Mouse (Mus musculus): ENCODE data around the gene Olfr70. TPM values are rescaled to one million over a fixed set of nuclear protein-coding genes. Genes with fewer than 3 reads are reported as not detected.

Olfr70 gene
- not detected in 2 replicates for polyA plus RNA-seq (2016; fragmentation: Nextera tagmentation; extraction: Ambion mirVana)

- ATAC-seq (ENCODE audit: low FRiP score, low read depth) = no peak
- Histone ChIP-seq H3K4me1 (no peaks in the 10 kb centered on the region), H3K27ac (replicated peaks) (no peak within 1 kb of the TSS), H3K9ac (replicated peaks) (no peak within 1 kb of the TSS), H3K36me3 (no peaks in the 10 kb centered on the region), H3K27me3 (no peaks in the 10 kb centered on the region), H3K4me3 (no peak within 1 kb of the TSS), H3K4me2 (replicated peaks) (no peak within 1 kb of the TSS), H3K9me3 (no peaks in the 10 kb centered on the region)
- 91% methylated on average over 6 of the region's 6 CpGs for WGBS
These were observed at the start of gene Olfr70 for GRCm38 (mm10) chr4:43700707-43701106. Olfr70 (minus strand) TSS chr4:43700807.

- no peak for ATAC-seq (ENCODE audit: low FRiP score, low read depth)
- Histone ChIP-seq H3K4me1 (0 out of 2 replicates have a peak, but pooled peaks cover 3% of the 10 kb centered on the region), H3K36me3 (no peaks in the 10 kb centered on the region), H3K27ac (replicated peaks) (no peak overlapping the region), H3K4me2 (replicated peaks) (no peak overlapping the region), H3K4me3 (no peak overlapping the region), H3K9me3 (peaks cover 4% of the 10 kb centered on the region; the same call in 1 of the 2 replicates), H3K9ac (replicated peaks) (no peak overlapping the region), H3K27me3 (no peaks in the 10 kb centered on the region)
- 16% methylated on average over 6 of the region's 6 CpGs for WGBS
These were observed 44.6 kb upstream of the Olfr70 start for GRCm38 (mm10) chr4:43745187-43745586.

- no peak overlapping the region for H3K9ac ChIP-seq (replicated peaks)
- no peak overlapping the region for H3K4me3 ChIP-seq
- H3K4me1 ChIP-seq = 0 out of 2 replicates have a peak, but pooled peaks cover 3% of the 10 kb centered on the region
- WGBS = 74% methylated on average over 1 of the region's 1 CpGs
- H3K36me3 ChIP-seq = no peaks in the 10 kb centered on the region
- H3K27me3 ChIP-seq = no peaks in the 10 kb centered on the region
- no peak overlapping the region for H3K4me2 ChIP-seq (replicated peaks)
- no peaks in the 10 kb centered on the region for H3K9me3 ChIP-seq
- H3K27ac ChIP-seq (replicated peaks) = no peak overlapping the region
- ATAC-seq (ENCODE audit: low FRiP score, low read depth) = no peak
These were observed 42.5 kb upstream of the Olfr70 start for GRCm38 (mm10) chr4:43743099-43743498.

GRCm38 (mm10) chr4:43742637-43743036, 42.0 kb upstream of the Olfr70 start:
- Histone ChIP-seq H3K4me2 (replicated peaks) (no peak overlapping the region), H3K27me3 (no peaks in the 10 kb centered on the region), H3K4me3 (no peak overlapping the region), H3K9me3 (no peaks in the 10 kb centered on the region), H3K27ac (replicated peaks) (no peak overlapping the region), H3K36me3 (no peaks in the 10 kb centered on the region), H3K9ac (replicated peaks) (no peak overlapping the region), H3K4me1 (0 out of 2 replicates have a peak, but pooled peaks cover 3% of the 10 kb centered on the region)
- no peak for ATAC-seq (ENCODE audit: low FRiP score, low read depth)
- WGBS = 33% methylated on average over 4 of the region's 4 CpGs

- H3K27me3 ChIP-seq = no peaks in the 10 kb centered on the region
- no peaks in the 10 kb centered on the region for H3K9me3 ChIP-seq
- H3K36me3 ChIP-seq = no peaks in the 10 kb centered on the region
- H3K27ac ChIP-seq (replicated peaks) = no peak overlapping the region
- WGBS = 74% methylated on average over 5 of the region's 5 CpGs
- ATAC-seq (ENCODE audit: low FRiP score, low read depth) = no peak
- no peaks in the 10 kb centered on the region for H3K4me1 ChIP-seq
- H3K4me3 ChIP-seq = no peak overlapping the region
- H3K4me2 ChIP-seq (replicated peaks) = no peak overlapping the region
- H3K9ac ChIP-seq (replicated peaks) = no peak overlapping the region
These were observed 40.9 kb upstream of the Olfr70 start for GRCm38 (mm10) chr4:43741526-43741925.

GRCm38 (mm10) chr4:43738989-43739674, 38.5 kb upstream of the Olfr70 start:
- WGBS = 67% methylated on average over 8 of the region's 8 CpGs
- H3K4me3 ChIP-seq = no peak overlapping the region
- H3K9ac ChIP-seq (replicated peaks) = no peak overlapping the region
- H3K9me3 ChIP-seq = no peaks in the 10 kb centered on the region
- no peaks in the 10 kb centered on the region for H3K36me3 ChIP-seq
- H3K4me2 ChIP-seq (replicated peaks) = no peak overlapping the region
- H3K27me3 ChIP-seq = no peaks in the 10 kb centered on the region
- no peak overlapping the region for H3K27ac ChIP-seq (replicated peaks)
- no peak for ATAC-seq (ENCODE audit: low FRiP score, low read depth)
- no peaks in the 10 kb centered on the region for H3K4me1 ChIP-seq

- Histone ChIP-seq H3K9me3 (no peaks in the 10 kb centered on the region), H3K9ac (replicated peaks) (no peak overlapping the region), H3K27ac (replicated peaks) (no peak overlapping the region), H3K4me3 (no peak overlapping the region), H3K4me1 (no peaks in the 10 kb centered on the region), H3K36me3 (no peaks in the 10 kb centered on the region), H3K27me3 (no peaks in the 10 kb centered on the region), H3K4me2 (replicated peaks) (no peak overlapping the region)
- 75% methylated on average over 6 of the region's 6 CpGs for WGBS
- no peak for ATAC-seq (ENCODE audit: low FRiP score, low read depth)
These were observed 36.5 kb upstream of the Olfr70 start for GRCm38 (mm10) chr4:43737144-43737543.

GRCm38 (mm10) chr4:43733186-43733585, 32.6 kb upstream of the Olfr70 start:
- no peak for ATAC-seq (ENCODE audit: low FRiP score, low read depth)
- Histone ChIP-seq H3K4me3 (no peak overlapping the region), H3K4me1 (no peaks in the 10 kb centered on the region), H3K27me3 (no peaks in the 10 kb centered on the region; the same call in 1 of the 2 replicates), H3K9ac (replicated peaks) (no peak overlapping the region), H3K4me2 (replicated peaks) (no peak overlapping the region), H3K9me3 (no peaks in the 10 kb centered on the region), H3K27ac (replicated peaks) (no peak overlapping the region), H3K36me3 (no peaks in the 10 kb centered on the region)
- WGBS = 84% methylated on average over 5 of the region's 5 CpGs

- no peak for ATAC-seq (ENCODE audit: low FRiP score, low read depth)
- no peak overlapping the region for H3K4me3 ChIP-seq
- H3K4me2 ChIP-seq (replicated peaks) = no peak overlapping the region
- H3K27ac ChIP-seq (replicated peaks) = no peak overlapping the region
- H3K4me1 ChIP-seq = no peaks in the 10 kb centered on the region
- H3K27me3 ChIP-seq = no peaks in the 10 kb centered on the region; the same call in 1 of the 2 replicates
- H3K9me3 ChIP-seq = no peaks in the 10 kb centered on the region
- no peak overlapping the region for H3K9ac ChIP-seq (replicated peaks)
- no peaks in the 10 kb centered on the region for H3K36me3 ChIP-seq
- WGBS = 27% methylated on average over 1 of the region's 1 CpGs
These were observed 31.6 kb upstream of the Olfr70 start for GRCm38 (mm10) chr4:43732171-43732570.

- Histone ChIP-seq H3K4me2 (replicated peaks) (no peak overlapping the region), H3K4me3 (no peak overlapping the region), H3K4me1 (no peaks in the 10 kb centered on the region), H3K9me3 (no peaks in the 10 kb centered on the region), H3K9ac (replicated peaks) (no peak overlapping the region), H3K36me3 (no peaks in the 10 kb centered on the region), H3K27ac (replicated peaks) (no peak overlapping the region), H3K27me3 (no peaks in the 10 kb centered on the region; the same call in 1 of the 2 replicates)
- no peak for ATAC-seq (ENCODE audit: low FRiP score, low read depth)
- WGBS = 72% methylated on average over 21 of the region's 21 CpGs
These were observed 30.2 kb upstream of the Olfr70 start for GRCm38 (mm10) chr4:43730750-43731297.

- WGBS = 74% methylated on average over 14 of the region's 14 CpGs
- no peaks in the 10 kb centered on the region for H3K4me1 ChIP-seq
- H3K27ac ChIP-seq (replicated peaks) = no peak within 1 kb of the TSS
- no peak within 1 kb of the TSS for H3K4me2 ChIP-seq (replicated peaks)
- H3K4me3 ChIP-seq = no peak within 1 kb of the TSS
- H3K27me3 ChIP-seq = no peaks in the 10 kb centered on the region; the same call in 1 of the 2 replicates
- no peaks in the 10 kb centered on the region for H3K36me3 ChIP-seq
- H3K9ac ChIP-seq (replicated peaks) = no peak within 1 kb of the TSS
- H3K9me3 ChIP-seq = no peaks in the 10 kb centered on the region
- ATAC-seq (ENCODE audit: low FRiP score, low read depth) = no peak
These were observed 29.4 kb upstream of the Olfr70 start, which contains the start of gene Spaar for GRCm38 (mm10) chr4:43729794-43730550. Spaar (plus strand) TSS chr4:43730034.

- no peak overlapping the region for H3K4me2 ChIP-seq (replicated peaks)
- H3K4me3 ChIP-seq = no peak overlapping the region
- 72% methylated on average over 3 of the region's 3 CpGs for WGBS
- no peak overlapping the region for H3K27ac ChIP-seq (replicated peaks)
- H3K9me3 ChIP-seq = no peaks in the 10 kb centered on the region
- H3K9ac ChIP-seq (replicated peaks) = no peak overlapping the region
- no peak for ATAC-seq (ENCODE audit: low FRiP score, low read depth)
- H3K27me3 ChIP-seq = no peaks in the 10 kb centered on the region; the same call in 1 of the 2 replicates
- no peaks in the 10 kb centered on the region for H3K36me3 ChIP-seq
- no peaks in the 10 kb centered on the region for H3K4me1 ChIP-seq
These were observed 28.5 kb upstream of the Olfr70 start for GRCm38 (mm10) chr4:43729126-43729525.
